Mouse (Mus musculus) G1E (cell line): ENCODE measurements around the gene Wnt10b.

ENCODE experiments used
- CTCF ChIP-seq: IDR thresholded peaks from 2 replicates; pipeline ENCODE4 v1.5.1; 2012; ENCODE audit warnings: low read depth, low read length, inconsistent platforms, mixed read lengths
- GATA1 ChIP-seq: IDR thresholded peaks from 2 replicates; pipeline ENCODE4 v1.6.1; 2012; ENCODE audit warnings: borderline replicate concordance, low read length, inconsistent platforms, mixed read lengths
- TAL1 ChIP-seq: conservative IDR thresholded peaks from 2 replicates; pipeline ENCODE4 v1.6.1; 2012; ENCODE audit warnings: low read depth, low read length, inconsistent platforms, mixed read lengths

DNA sequence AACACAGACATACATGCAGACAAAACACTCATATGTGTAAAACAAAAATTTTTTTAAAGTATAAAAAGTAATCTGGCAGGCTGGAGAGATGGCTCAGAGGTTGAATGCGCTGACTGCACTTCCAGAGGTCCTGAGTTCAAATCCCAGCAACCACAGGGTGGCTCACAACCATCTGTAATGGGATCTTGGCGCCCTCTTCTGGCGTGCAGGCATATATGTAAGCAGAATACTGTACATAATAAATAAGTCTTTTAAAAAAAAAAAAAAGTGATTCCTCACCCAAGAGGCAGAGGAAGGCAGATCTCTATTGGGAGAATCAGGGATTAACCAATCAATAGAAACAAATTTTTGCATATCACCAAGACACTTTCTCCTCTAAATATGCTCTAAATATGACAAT, 45.5 kb upstream of the Wnt10b start:
- no peak for TF ChIP-seq CTCF
- no peak for TF ChIP-seq TAL1
- TF ChIP-seq GATA1: no peak
